Mouse (Mus musculus): Measurements from ENCODE around the gene Mllt1.

GRCm38 (mm10) chr17:56884331-56884730, 50.9 kb downstream of the Mllt1 start:
- TF ChIP-seq GATA1 (IDR thresholded peaks at IDR 0.05; ENCODE audit: borderline replicate concordance, low read length) (no peak), FLI1 (IDR thresholded peaks at IDR 0.05; ENCODE audit: low read length) (no peak)
